17 mouse cellular contexts compared by ENCODE assay signal in genomic region chr1:87245430-87245829, GRCm38 (mm10). TPM values are rescaled to one million over a fixed set of nuclear protein-coding genes. Genes with fewer than 3 reads are reported as not detected.
"Had no signal": no experiment of that assay in that cellular context is flagged by ENCODE, and none has a peak within 500 bp of the region (broad histone marks: within the 10 kb centered on the region; RNA-seq: fewer than 3 reads in every experiment).

No protein-coding gene starts in this region.

- H3K4me2 ChIP-seq: midbrain, embryonic 11.5 days had no signal

- H3K9me3 ChIP-seq: lung, embryonic 15.5 days; megakaryocyte, embryonic 14.5 days; midbrain, embryonic 13.5 days; midbrain, embryonic 15.5 days; neural tube, embryonic 13.5 days; neural tube, embryonic 15.5 days; stomach, embryonic 15.5 days had no signal

- H3K27me3 ChIP-seq: lung, embryonic 15.5 days; midbrain, embryonic 13.5 days; midbrain, embryonic 15.5 days; neural tube, embryonic 13.5 days; neural tube, embryonic 15.5 days; stomach, embryonic 15.5 days had no signal

- H3K4me1 ChIP-seq: midbrain, embryonic 15.5 days; neural tube, embryonic 13.5 days; stomach, embryonic 15.5 days had no signal

- H3K4me3 ChIP-seq: lung, embryonic 15.5 days; midbrain, embryonic 13.5 days; midbrain, embryonic 15.5 days; neural tube, embryonic 13.5 days; stomach, embryonic 15.5 days had no signal

- H3K36me3 ChIP-seq: lung, embryonic 15.5 days; midbrain, embryonic 15.5 days; neural tube, embryonic 15.5 days; stomach, embryonic 15.5 days had no signal

- H3K9ac ChIP-seq: lung, embryonic 15.5 days; midbrain, embryonic 13.5 days; midbrain, embryonic 15.5 days; neural tube, embryonic 13.5 days; neural tube, embryonic 15.5 days; stomach, embryonic 15.5 days had no signal

- H3K27ac ChIP-seq: lung, embryonic 15.5 days; macrophage; midbrain, embryonic 13.5 days; midbrain, embryonic 15.5 days; neural tube, embryonic 13.5 days; neural tube, embryonic 15.5 days; stomach, embryonic 15.5 days; stomach, postnatal 0 days had no signal

RNA-seq across cellular contexts. Expression of gene Efhd1, which starts 18.7 kb away (rescaled TPM):
- total RNA-seq: megakaryocyte progenitor cell, adult 5-6 weeks; monocyte, adult 5-6 weeks had no signal

RNA-seq across cellular contexts. Expression of gene Chrng, which starts 41.0 kb away (rescaled TPM):
- total RNA-seq: megakaryocyte progenitor cell, adult 5-6 weeks; monocyte, adult 5-6 weeks had no signal
- polyA plus RNA-seq: midbrain, embryonic 11.5 days; midbrain, embryonic 13.5 days; midbrain, embryonic 15.5 days; midbrain, postnatal 0 days; spleen, adult 2 months; testis, adult 2 months; urinary bladder, adult 2 months had no signal

RNA-seq across cellular contexts. Expression of gene Chrnd, which starts 55.0 kb away (rescaled TPM):
- total RNA-seq: megakaryocyte progenitor cell, adult 5-6 weeks; midbrain, postnatal 0 days; monocyte, adult 5-6 weeks had no signal
- polyA plus RNA-seq: lung, postnatal 0 days; macrophage; midbrain, embryonic 11.5 days; midbrain, embryonic 13.5 days; midbrain, embryonic 15.5 days; midbrain, postnatal 0 days; spleen, adult 2 months; urinary bladder, adult 2 months had no signal
